Mouse (Mus musculus): ENCODE measurements around the gene Xiap. TPM values are rescaled to one million over a fixed set of nuclear protein-coding genes. Genes with fewer than 3 reads are reported as not detected.

The Xiap gene
- total RNA-seq, 4 experiments from 2014 or later = 25.8 to 27.2 (median 25.9) TPM

- no peak for DNase-seq (ENCODE audit: low spot score)
Observed at GRCm38 (mm10) chrX:42087731-42088130, 28.3 kb downstream of the Xiap start.

GRCm38 (mm10) chrX:42088136-42088535 is 28.7 kb downstream of the Xiap start:
- no peak for DNase-seq (ENCODE audit: low spot score)

- no peak for DNase-seq (ENCODE audit: low spot score)
Observed at GRCm38 (mm10) chrX:42107137-42107536, 47.7 kb downstream of the Xiap start.

- DNase-seq (ENCODE audit: low spot score) = no peak
Observed at GRCm38 (mm10) chrX:42110585-42110984, 51.1 kb downstream of the Xiap start.

GRCm38 (mm10) chrX:42119442-42120048 is 60.1 kb downstream of the Xiap start:
- DNase-seq (ENCODE audit: low spot score) = no peak

GRCm38 (mm10) chrX:42124963-42125697 is 65.7 kb downstream of the Xiap start:
- no peak for DNase-seq (ENCODE audit: low spot score)

GRCm38 (mm10) chrX:42139882-42140281 is 80.4 kb downstream of the Xiap start:
- DNase-seq (ENCODE audit: low spot score) = no peak

GRCm38 (mm10) chrX:42142620-42143019 is 83.1 kb downstream of the Xiap start:
- DNase-seq (ENCODE audit: low spot score) = no peak

- DNase-seq (ENCODE audit: low spot score) = no peak
Observed at GRCm38 (mm10) chrX:42143991-42144390, 84.5 kb downstream of the Xiap start.

GRCm38 (mm10) chrX:42148016-42148451 is 88.6 kb downstream of the Xiap start:
- peak; percentile 57 for DNase-seq (ENCODE audit: low spot score)

- peak; percentile 79 for DNase-seq (ENCODE audit: low spot score)
Observed at GRCm38 (mm10) chrX:42148788-42149556, 89.5 kb downstream of the Xiap start, which contains the start of gene Stag2. Gene Stag2, plus strand, starts transcription at chrX:42149317.

GRCm38 (mm10) chrX:42149557-42150345 is 90.3 kb downstream of the Xiap start:
- DNase-seq (ENCODE audit: low spot score) = peak; percentile 43

GRCm38 (mm10) chrX:42150346-42151023 is 91.0 kb downstream of the Xiap start:
- DNase-seq (ENCODE audit: low spot score) = peak; percentile 53

GRCm38 (mm10) chrX:42151024-42151754 is 91.7 kb downstream of the Xiap start:
- peak; percentile 16 for DNase-seq (ENCODE audit: low spot score)

GRCm38 (mm10) chrX:42151903-42152369 is 92.5 kb downstream of the Xiap start:
- DNase-seq (ENCODE audit: low spot score) = peak; percentile 84

GRCm38 (mm10) chrX:42153056-42153455 is 93.6 kb downstream of the Xiap start:
- no peak for DNase-seq (ENCODE audit: low spot score)
